Mouse (Mus musculus) heart, adult 8-10 months (tissue): ENCODE results near the gene Paqr6. TPM values are rescaled to one million over a fixed set of nuclear protein-coding genes. Genes with fewer than 3 reads are reported as not detected.

Source experiments
- DNase-seq: peaks from one replicate; pipeline ENCODE4 v3.0.0; 2022; ENCODE audit warnings: low spot score
- total RNA-seq, 4 experiments: library from RNA; stranded (reverse); gene quantifications; 2 replicates each; pipeline ENCODE4 v1.2.4; 2022

Gene Paqr6
- under 1 TPM in 3 of 4 experiments, not detected in 1; 0.53 to 0.85 (median 0.69) TPM for total RNA-seq

- peak; percentile 30 for DNase-seq
Observed at GRCm38 (mm10) chr3:88364337-88364736, at the start of gene Paqr6. Paqr6 (plus strand) TSS chr3:88364584.

- peak; percentile 81 for DNase-seq
Observed at GRCm38 (mm10) chr3:88324951-88325405, 39.4 kb upstream of the Paqr6 start, which contains the start of gene Glmp. Glmp (plus strand) TSS chr3:88325023.

GRCm38 (mm10) chr3:88328956-88329355 lies 35.4 kb upstream of the Paqr6 start:
- no peak for DNase-seq

GRCm38 (mm10) chr3:88331282-88331681 lies 33.1 kb upstream of the Paqr6 start:
- no peak for DNase-seq

- no peak for DNase-seq
Observed at GRCm38 (mm10) chr3:88334029-88334658, 30.2 kb upstream of the Paqr6 start.

- no peak for DNase-seq
Observed at GRCm38 (mm10) chr3:88334902-88335435, 29.4 kb upstream of the Paqr6 start.

- DNase-seq: peak; percentile 26
Observed at GRCm38 (mm10) chr3:88335436-88336053, 28.8 kb upstream of the Paqr6 start.

GRCm38 (mm10) chr3:88336058-88337013 lies 28.0 kb upstream of the Paqr6 start, which contains the start of the genes Tmem79 and Smg5:
Tmem79 (minus strand) TSS chr3:88336148.
Smg5 (plus strand) TSS chr3:88336260.
- peak; percentile 96 for DNase-seq

- DNase-seq: no peak
Observed at GRCm38 (mm10) chr3:88337367-88338020, 26.9 kb upstream of the Paqr6 start.

- DNase-seq: no peak
Observed at GRCm38 (mm10) chr3:88338316-88338715, 26.1 kb upstream of the Paqr6 start.

- DNase-seq: no peak
Observed at GRCm38 (mm10) chr3:88339006-88339405, 25.4 kb upstream of the Paqr6 start.

- no peak for DNase-seq
Observed at GRCm38 (mm10) chr3:88350732-88351131, 13.7 kb upstream of the Paqr6 start.

GRCm38 (mm10) chr3:88352907-88353306 lies 11.5 kb upstream of the Paqr6 start:
- DNase-seq: no peak

- DNase-seq: no peak
Observed at GRCm38 (mm10) chr3:88354396-88355165, 9.8 kb upstream of the Paqr6 start.

GRCm38 (mm10) chr3:88359584-88359983 lies 4.8 kb upstream of the Paqr6 start:
- no peak for DNase-seq

- no peak for DNase-seq
Observed at GRCm38 (mm10) chr3:88359989-88360388, 4.4 kb upstream of the Paqr6 start.

- no peak for DNase-seq
Observed at GRCm38 (mm10) chr3:88361096-88361495, 3.3 kb upstream of the Paqr6 start.

- no peak for DNase-seq
Observed at GRCm38 (mm10) chr3:88361612-88362313, 2.6 kb upstream of the Paqr6 start.

- DNase-seq: no peak
Observed at GRCm38 (mm10) chr3:88363700-88364099, 684 bp upstream of the Paqr6 start.
